Mouse (Mus musculus): ENCODE results near the gene Cdk18. TPM values are rescaled to one million over a fixed set of nuclear protein-coding genes. Genes with fewer than 3 reads are reported as not detected.

Gene Cdk18
- total RNA-seq, 2 experiments from 2014 or later = 2.5 to 4.2 TPM

DNA sequence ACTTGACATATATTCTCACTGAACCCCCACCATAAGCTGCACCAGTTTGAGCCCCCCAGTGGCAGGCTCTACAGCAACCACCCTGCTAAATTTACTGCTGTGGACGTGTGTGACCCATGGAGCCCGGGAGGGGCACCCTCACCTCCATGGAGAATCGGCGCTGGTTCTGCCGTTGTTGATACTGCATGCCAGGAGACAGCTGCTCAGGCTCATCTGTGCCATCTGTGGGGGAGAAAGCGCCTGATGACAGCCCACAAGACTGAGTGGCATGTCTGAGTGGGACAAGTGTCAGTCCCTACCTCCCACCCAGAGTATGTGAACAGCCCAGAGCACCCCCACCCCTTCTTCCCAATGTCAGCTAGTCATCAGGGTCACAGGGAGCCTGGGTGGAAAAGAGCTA, 17.6 kb downstream of the Cdk18 start:
- no peak for DNase-seq
- intact Hi-C loops (cut with DNase I) = loop anchor here (1.0 kb wide), 1 partner anchor 33 kb away; no protein-coding TSS in a partner anchor

DNA sequence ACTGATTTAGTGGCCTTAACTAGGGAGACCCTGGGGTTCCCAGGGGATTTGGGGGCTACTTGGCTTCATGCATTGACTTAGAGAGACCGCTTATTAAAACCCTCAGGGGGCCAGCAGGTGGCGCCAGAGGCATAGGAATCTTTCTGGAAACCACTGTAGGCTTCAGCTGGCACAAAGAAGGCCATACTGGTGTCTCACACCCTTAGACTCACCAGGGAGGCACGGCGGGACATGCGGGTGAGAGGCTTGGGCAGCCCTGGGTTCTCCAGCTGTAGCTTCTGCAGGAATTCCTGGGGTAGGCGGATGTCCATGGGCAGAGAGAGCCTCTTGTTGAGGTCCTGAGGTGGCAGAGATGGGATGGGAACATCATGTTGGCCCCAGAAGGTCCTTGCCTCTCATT, 18.2 kb downstream of the Cdk18 start:
- intact Hi-C loops (cut with DNase I) = loop anchor here (1.0 kb wide), 1 partner anchor 34 kb away; no protein-coding TSS in a partner anchor
- DNase-seq = peak; percentile 78 to 83

DNA sequence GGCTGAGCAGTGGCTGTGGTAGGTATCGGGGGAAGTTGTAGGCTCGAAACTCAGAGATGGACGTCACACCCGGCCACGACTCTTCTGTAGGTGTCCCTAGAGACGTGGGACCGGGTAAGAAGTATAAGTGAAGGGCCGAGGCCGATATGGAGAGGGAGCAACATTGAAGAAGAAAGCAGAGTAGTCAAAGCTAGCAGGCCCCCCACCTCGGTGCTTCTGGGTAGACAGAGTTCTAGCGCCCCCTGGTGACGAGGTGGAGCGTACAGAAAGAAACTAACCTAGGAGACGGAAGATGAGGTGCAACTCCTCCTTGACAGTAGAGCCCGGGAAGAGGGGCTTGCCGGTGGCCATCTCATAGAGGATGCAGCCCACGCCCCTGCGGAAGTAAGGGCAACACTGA, 22.9 kb downstream of the Cdk18 start:
- intact Hi-C loops (cut with DNase I) = loop anchor here (5.0 kb wide), 3 partner anchors 54 to 134 kb away; no protein-coding TSS in a partner anchor
- peak; percentile 49 to 50 for DNase-seq

DNA sequence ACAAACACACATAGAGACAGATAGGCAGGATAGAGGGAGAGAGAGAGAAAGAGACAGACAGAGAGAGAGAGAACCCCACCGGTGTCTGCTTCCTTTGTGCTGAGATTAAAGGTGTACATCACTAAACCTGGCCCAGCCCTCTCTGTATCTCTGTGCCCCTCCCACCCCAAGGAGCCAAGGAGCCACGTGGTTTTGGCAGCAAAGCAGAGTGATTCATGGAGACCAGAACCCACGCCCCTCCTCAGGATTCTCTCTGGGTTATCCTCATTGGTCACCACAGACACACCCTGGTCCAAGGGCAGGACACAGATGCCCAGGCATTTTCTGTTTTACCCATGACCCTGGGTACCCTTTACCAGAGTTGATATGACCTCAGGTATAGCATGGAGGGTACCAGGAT, 26.4 kb downstream of the Cdk18 start:
- intact Hi-C loops (cut with DNase I) = no loop called here
- DNase-seq = no peak

DNA sequence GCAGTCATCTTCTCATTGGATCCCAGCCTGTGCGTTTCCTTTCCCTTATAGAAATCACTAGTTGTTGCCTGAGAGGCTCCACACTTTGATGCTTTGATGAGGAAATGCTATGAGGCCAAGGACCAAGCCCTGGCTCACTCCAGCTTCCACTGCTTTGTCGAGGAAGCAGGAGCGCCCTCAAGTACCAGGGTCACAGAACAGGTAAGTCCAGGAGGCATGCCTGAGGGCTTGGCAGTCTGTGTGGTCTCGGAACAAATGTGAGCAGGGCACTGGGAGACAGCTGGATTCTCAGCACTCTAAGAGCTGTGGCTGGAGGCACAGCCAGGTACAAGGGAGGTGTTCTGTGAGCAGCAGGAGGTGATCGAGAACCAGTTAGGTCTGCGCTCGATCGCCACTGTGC, 27.1 kb downstream of the Cdk18 start:
- no peak for DNase-seq
- intact Hi-C loops (cut with DNase I) = no loop called here

DNA sequence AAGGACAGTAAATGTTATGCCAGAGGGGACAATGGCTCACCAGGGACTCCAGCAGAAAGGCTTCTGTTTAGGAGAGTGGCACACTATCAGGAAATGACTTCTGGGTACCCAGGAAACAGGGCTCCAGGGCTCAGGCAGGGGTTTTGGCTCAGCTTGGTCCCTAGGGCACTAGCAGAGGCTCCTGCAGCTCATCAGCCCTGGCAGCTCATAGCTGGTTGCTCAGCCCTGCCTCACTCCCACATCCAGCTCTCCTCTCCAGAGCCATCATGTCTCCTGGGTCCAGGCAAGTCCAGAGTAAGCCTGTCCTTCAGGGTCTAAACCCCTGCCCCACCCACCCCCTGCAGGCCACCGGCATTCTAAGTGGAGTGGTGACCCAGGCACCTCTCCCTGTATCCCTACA, 28.1 kb downstream of the Cdk18 start:
- intact Hi-C loops (cut with DNase I) = no loop called here
- DNase-seq = no peak

DNA sequence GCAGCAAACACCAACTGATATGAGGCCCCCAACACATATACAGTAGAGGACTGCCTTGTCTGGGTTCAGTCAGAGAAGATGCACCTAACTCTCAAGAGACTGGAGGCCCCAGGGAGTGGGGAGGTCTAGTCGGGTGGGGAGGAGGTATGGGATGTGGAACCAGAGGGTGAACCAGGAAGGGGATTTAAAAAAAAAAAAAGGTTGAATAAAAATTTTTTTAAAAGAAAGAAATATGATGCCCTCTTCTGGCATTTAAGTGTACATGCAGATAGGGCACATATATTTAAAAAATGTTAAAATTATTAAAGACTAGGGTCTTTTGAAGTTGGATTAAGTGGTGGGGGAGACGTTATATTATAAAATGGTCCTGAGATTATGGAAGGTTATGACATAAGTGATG, 30.1 kb downstream of the Cdk18 start:
- DNase-seq = no peak
- intact Hi-C loops (cut with DNase I) = no loop called here

DNA sequence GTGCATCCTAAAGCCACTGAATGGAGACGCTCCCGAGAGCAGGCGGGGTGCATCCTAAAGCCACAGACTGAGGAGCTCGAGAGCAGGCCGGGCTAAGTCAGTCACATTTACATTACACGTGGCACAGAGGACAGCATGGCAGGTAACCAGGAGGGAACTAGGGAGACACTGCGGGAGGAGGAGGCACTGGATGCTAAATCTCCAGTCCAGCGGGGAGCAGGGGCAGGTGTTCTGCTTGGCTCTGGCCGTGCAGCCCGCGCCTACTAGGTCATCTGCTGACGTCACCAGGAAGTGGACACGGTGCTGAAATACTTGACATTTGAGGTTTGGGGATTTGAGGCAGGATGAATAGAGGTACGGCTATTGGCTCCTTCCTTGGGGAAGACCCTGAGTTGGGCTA, 35.1 kb downstream of the Cdk18 start:
- intact Hi-C loops (cut with DNase I) = no loop called here
- DNase-seq = no peak

DNA sequence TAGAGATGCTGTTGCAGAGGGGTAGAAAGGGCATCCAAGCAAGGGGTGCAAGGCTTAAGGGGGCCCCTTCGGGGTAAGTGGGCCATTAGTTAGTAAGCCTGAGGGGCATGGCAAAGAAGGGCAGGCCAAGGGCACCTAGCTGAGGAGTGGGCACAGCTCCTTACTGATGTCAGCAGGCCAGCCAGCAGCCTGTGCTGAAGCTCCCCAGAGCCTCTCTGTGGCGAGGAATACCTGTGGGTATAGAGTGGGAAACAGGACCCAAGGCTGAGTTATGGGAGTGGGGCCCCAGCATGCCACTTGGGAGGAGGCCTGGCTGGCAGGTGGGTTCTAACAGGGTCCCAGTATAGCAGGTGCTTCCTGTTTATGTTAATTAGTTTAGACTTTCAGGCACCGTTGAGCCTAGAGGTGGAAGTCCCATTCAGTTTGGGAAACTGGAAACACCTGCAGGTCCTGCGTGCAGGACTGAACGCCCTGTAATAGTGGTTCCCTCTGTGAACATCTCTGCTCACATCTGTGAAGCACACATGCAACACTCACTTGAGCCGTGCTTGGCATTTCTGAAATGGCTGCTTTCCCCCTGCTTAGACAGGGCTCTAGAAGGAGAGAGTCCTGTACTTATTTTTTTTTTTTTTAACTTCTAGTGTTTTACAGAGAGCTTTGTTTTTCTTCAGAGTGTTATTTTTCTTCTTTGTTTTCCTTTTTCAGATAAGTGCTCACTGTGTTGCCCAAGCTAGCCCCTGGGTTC, 37.4 kb downstream of the Cdk18 start:
- no peak for DNase-seq
- intact Hi-C loops (cut with DNase I) = no loop called here

DNA sequence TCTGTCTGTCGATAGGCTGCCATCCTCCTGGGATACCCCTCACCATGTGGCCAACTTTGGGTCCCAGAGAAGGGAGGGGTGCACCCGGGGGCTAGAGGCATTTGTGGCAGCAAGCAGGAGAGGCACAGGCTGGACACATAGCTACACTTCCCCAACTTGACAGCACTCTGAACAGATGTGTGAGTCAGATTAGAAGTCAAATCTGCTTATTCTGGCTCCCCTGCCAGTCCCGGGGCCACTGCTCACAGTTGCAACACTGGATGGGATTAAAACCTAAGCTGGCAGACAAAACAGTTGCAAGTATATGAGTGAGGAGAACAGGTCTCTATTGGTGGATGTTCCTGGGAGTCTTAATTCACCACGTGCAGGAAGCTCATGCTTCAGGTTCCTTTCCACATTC, 39.7 kb downstream of the Cdk18 start:
- DNase-seq = no peak
- intact Hi-C loops (cut with DNase I) = no loop called here

DNA sequence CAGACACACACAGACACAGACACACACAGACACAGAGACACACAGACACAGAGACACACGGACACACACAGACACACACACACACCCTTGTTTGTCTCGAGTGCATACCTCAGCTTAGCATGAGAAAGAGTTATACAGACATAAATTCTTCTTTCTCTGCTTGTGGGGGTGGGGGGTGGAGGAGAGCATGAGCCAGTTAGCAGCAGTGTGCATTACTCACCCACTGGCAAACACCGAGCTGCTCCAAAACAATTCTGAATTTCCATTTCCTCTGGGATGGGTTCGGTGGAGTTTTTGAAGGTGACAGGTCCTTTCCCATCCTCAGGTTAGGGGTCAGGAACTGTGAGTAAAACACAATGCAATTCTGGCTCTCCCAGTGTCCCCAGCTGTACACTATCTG, 40.5 kb downstream of the Cdk18 start:
- DNase-seq = no peak
- intact Hi-C loops (cut with DNase I) = no loop called here

DNA sequence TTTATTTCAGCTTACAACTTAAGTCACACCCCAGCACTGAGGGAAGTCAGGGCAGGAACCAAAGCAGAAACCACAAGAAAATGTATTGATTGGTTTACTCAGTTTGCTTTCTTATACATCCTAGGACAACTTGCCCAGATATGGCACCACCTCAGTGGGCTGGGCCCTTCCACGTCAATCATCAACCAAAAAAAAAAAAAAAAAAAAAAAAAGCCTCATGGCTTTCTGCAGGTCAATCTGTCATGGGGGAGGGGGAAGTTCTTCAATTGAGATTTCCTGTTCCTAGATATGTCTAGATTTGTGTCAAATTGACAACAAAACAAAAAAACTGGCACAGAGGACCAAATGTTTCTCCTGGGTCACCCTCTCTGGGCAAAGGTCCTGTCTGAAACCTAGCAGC, 41.4 kb downstream of the Cdk18 start:
- no peak for DNase-seq
- intact Hi-C loops (cut with DNase I) = no loop called here

DNA sequence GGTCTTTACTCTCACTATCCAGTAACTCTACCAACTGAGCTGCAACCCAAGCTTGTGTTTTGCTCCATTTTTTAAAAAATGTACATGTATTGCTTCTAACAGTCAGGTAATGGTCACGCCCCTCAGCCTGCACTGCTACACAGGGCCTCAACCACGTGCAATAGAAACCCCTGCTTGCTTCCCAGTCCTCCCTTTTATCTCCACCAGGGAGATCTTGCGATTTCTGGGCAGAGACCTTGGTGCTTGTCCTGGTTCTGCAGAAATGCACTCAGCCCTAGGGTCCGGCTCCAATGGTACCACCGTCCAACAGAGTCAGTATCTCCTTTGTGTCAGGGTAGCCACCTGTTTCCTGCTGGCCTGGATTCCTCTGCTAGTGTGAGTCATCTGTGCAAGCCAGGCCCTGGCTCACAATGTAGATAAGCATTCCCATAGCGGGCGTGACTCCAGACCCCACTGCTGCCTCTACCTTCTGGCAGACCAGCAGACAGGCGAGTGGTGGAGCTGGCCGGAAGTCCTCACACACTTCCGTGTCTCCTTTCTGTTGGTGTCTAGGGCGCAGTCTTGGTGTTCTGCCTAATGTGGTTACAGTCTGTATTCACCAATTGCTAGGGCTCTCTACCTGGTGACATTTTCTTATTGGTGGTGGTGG, 44.0 kb downstream of the Cdk18 start:
- intact Hi-C loops (cut with DNase I) = no loop called here

DNA sequence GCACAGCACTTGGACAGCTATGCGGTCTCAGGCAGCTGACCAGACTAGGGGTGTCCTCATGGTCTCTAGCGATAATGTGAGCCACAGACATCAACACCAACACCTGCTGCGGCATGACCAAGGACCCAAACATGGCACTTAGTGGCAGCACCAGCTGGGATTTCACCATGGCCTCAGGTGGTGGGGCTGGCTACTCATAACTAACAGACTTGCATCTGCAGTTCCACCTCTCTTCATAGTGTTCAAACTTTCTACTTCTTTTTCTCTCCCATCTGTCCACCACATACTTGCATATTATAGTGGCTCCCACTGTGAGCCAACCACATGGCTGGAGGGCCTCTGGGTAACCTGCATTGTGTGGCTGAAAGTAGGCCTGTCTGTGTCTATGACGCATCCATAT, 46.2 kb downstream of the Cdk18 start:
- intact Hi-C loops (cut with DNase I) = no loop called here
- no peak for DNase-seq

More for the DNA sequence above, 44.0 kb downstream of the Cdk18 start:
- DNase-seq = no peak

DNA sequence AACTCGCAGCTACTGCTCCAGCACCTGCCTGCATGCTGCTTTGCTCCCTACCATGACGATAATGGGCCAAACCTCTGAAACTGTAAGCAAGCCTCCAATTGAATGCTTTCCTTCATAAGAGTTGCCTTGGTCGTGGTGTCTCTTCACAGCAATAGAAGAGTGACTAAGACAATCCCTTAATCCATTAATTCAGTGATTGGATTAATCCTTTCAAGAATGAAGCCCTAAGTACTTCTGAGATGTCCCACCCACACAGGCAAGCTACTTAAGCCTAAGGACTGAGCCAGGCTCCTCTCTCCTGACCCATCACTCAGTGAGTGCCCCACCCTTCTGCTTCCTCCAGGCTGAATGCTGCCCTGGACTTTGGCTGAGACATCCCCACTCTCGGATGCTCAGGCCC, 49.2 kb downstream of the Cdk18 start:
- intact Hi-C loops (cut with DNase I) = no loop called here

DNA sequence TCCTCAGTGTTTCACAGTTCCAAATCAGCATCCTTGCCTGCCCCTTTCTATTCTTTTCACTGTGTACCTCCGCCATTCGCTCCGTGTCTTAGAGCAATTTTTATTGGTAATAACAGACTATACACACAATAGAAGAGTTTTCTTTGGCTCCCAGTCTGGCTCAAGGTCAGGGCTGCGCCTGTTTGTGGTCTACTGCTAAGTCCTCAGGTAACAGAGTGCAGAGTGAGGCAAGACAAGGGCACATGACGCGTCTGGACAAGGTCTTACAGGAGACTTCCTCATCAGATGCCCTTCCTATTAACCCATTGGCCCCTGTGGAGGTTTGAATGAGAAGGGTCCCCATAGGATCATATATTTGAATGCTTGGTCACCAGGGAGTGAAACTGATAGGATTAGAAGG, 49.7 kb downstream of the Cdk18 start:
- intact Hi-C loops (cut with DNase I) = no loop called here
- DNase-seq = no peak

More for the DNA sequence above, 49.2 kb downstream of the Cdk18 start:
- no peak for DNase-seq

DNA sequence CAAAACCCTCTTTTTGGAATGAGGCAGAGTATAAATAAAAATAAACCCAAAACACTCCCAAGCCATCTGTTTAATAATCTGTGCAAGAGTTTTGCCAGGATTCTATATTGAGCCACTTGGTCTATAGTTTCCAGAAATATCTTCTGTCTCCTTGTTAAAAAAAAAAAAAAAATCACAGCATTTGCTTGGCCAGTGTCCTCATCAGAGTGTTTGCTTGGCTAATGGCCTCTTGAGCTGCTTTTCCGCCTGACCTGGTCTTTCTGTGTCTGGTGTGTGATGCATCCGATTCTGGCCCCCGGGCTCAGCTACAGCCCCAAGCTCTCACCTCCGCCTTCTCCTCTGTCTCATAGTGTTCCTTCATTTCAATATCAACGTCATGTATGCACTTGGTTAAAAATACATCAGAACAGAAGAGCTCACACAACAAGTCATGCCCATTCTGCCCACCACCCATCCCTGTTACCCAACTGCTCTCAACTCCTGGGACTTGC, 51.3 kb downstream of the Cdk18 start:
- DNase-seq = no peak
- intact Hi-C loops (cut with DNase I) = no loop called here

DNA sequence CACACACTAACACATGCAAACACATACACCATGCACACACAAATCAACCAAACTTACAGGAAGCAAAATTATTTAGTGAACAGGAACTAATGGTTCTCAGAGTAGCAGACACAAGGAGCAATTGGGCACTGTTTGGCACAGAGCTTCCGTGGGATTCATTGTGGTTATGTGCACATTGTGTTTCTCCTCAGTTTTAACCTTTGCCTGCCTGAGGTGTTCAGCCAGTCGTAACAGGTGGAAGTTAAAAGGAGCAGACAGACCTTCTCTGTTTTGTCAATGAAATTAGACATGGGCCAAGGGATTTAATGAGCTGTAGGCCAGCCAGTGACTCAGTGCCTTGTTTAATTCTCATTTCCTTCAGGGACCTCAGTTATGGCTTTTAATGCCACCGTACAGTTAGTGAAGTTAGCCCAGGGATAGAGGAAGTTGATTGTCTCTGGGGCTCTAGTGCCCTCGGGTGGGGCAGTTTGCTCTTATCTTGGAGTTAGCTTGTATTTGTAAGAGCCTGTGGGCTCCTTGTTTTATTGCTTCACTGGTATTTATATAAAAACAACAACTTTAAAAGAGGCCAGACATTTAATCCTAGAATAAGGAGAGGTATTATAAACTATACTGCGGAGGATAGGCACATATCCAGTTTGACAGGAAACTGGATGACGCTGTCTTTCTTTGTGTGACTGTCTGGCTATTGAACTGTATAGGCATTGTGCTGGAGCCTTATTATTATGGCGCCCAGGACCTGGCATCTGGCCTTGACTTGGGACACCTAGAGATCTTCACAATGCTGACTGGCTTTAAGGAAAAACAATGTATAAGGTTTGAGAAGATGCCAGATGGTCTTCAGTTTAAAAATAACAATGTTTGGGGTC, 54.1 kb downstream of the Cdk18 start:
- intact Hi-C loops (cut with DNase I) = no loop called here
- DNase-seq = no peak

DNA sequence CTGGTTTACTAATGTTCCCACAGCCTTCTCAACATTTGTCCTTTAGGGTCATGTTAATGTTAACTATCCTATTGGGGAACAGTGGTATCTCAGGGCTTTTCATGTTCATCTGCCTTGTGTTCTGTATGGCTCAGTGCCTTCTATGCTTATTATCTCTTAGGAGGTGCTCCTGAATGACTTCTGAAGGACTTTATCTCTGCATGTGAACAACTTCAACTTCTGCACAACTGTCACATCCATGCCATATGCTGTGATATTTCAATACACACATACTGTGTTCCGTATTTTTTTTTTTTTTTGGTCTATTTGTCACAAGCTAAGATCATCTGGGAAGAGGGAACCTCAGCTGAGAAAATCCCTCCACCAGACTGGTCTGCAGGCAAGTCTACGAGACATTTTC, 61.1 kb downstream of the Cdk18 start:
- no peak for DNase-seq
- intact Hi-C loops (cut with DNase I) = no loop called here

DNA sequence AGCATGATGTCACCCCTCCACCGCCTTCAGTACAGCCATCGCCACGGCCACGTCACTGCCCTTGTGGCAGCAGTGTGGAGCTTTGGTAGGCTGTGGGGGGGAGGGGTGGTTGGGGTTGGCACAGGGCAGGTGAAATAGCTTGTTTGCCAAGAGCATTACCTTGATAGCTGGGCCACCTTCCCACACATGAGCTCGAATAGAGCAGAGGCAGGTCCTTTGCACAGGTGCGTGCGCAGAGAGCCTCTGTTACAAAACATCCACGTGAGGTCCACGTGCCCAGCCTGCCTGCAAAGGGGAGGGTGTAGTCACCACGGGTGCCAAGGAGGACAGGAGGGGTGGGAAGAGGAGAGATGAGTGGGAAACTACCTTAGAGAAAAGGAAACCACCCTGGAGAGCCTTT, 63.9 kb downstream of the Cdk18 start:
- intact Hi-C loops (cut with DNase I) = no loop called here
- DNase-seq = no peak

DNA sequence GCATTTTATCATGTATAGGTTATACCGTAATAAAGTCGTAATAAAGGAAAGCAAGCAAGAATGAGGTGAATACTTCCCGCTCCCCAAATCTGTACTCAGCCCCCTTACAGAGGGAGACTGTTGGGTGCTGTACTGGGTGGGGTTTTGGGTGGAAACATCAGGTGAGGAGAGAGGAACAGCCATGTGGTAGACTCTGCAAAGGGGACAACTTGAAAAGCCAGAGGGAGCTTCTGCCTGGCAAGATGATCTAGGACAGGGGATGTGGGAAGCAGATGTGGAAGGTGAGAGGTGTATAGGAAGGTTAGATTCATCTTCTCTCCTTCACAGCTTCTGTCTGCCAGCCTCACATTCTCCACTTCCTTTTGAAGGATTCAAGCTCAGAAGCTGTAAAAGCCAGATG, 68.8 kb downstream of the Cdk18 start:
- no peak for DNase-seq
- intact Hi-C loops (cut with DNase I) = no loop called here
